Mouse (Mus musculus): ENCODE results near the gene Rtp1. TPM values are rescaled to one million over a fixed set of nuclear protein-coding genes. Genes with fewer than 3 reads are reported as not detected.

Rtp1 gene
- not detected for polyA plus RNA-seq (2014; fragmentation: Illumina TruSeq; extraction: RNeasy Lipid Tissue Mini Kit (QIAGEN cat#74804); ENCODE audit: low read depth, low replicate concordance)

GRCm38 (mm10) chr16:23428647-23429319 lies at the start of gene Rtp1:
Gene Rtp1, plus strand, starts transcription at chr16:23429133.

Other genes with a start within 250 kb of the Rtp1 start
- gene St6gal1, start 204.4 kb upstream of the Rtp1 start, polyA plus RNA-seq (2014; fragmentation: Illumina TruSeq; extraction: RNeasy Lipid Tissue Mini Kit (QIAGEN cat#74804); ENCODE audit: low read depth, low replicate concordance), result 49.1 TPM
- 42.8 TPM for gene Rtp4, start 91.2 kb downstream of the Rtp1 start, polyA plus RNA-seq (2014; fragmentation: Illumina TruSeq; extraction: RNeasy Lipid Tissue Mini Kit (QIAGEN cat#74804); ENCODE audit: low read depth, low replicate concordance)
- 91.7 TPM for gene Masp1, start 91.7 kb downstream of the Rtp1 start, polyA plus RNA-seq (2014; fragmentation: Illumina TruSeq; extraction: RNeasy Lipid Tissue Mini Kit (QIAGEN cat#74804); ENCODE audit: low read depth, low replicate concordance)